Mouse (Mus musculus): Measurements from ENCODE around the gene Rapgef2. TPM values are rescaled to one million over a fixed set of nuclear protein-coding genes. Genes with fewer than 3 reads are reported as not detected.

Gene Rapgef2
- total and polyA plus RNA-seq, 2 experiments from 2014 or later = 9.6 to 56.9 TPM

DNA sequence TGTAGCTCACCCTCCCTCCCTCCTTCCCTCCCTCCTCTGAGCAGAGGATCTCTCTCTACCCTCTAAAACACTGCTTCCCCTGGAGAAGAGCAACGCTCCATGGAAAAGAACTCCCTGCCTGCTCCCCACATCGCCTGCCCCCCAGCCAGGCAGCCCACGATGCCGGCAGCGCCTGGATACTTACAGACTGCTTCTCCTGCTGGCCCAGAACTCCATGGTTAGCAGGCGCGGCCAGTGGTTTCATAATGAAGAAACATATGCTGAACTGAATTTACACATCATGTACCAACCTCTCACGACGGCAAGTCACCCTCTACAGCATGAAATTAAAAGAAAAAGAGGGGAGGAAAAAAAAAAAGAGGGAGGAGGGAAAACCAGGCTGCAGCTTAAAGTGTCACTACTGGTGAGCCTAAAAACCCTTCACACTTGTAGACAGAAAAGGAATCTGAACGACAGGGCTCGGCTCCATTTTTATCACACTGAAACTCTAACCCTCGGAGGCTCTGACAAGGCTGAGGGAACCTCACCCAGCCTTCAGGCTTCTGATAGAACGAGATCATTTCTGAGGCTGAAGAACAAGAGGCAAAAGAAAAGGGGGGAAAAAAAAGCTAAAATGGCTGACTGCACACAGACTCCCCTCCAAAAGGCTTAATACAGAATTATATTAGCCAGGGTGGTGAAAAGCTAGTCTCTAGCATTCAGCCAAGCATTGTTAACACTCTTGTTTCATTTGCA lies 141.5 kb downstream of the Rapgef2 start:
- 6% methylated on average over 13 of the region's 13 CpGs for WGBS
- peaks cover 18% of the 10 kb centered on the region; the same call in 1 of the 2 replicates for H3K4me1 ChIP-seq (ENCODE audit: insufficient read depth, low read length)
- ATAC-seq (ENCODE audit: low FRiP score) = peak; percentile 52

GRCm38 (mm10) chr3:79144085-79144484 lies 142.2 kb downstream of the Rapgef2 start:
- Histone ChIP-seq H3K9ac (replicated peaks; ENCODE audit: low read length, poor library complexity, severe bottlenecking) (peak overlapping the region; percentile 91), H3K4me1 (ENCODE audit: insufficient read depth, low read length) (peaks cover 18% of the 10 kb centered on the region; the same call in 1 of the 2 replicates), H3K27me3 (ENCODE audit: insufficient read depth, low read length) (no peaks in the 10 kb centered on the region), H3K36me3 (ENCODE audit: insufficient read depth, low read length) (no peaks in the 10 kb centered on the region), H3K4me3 (ENCODE audit: low read depth, low read length) (peak overlapping the region; percentile 56), H3K9me3 (ENCODE audit: low read length) (no peaks in the 10 kb centered on the region), H3K27ac (ENCODE audit: low read depth, low read length) (peak overlapping the region; percentile 98; the same call in 1 of the 2 replicates), H3K4me2 (ENCODE audit: low read depth, low read length, poor library complexity, severe bottlenecking) (peak overlapping the region; percentile 58)
- peak; percentile 54 for DNase-seq (ENCODE audit: low spot score)
- WGBS = 34% methylated on average over 6 of the region's 6 CpGs
- TF ChIP-seq CTCF (IDR thresholded peaks at IDR 0.05) = no peak
- ATAC-seq (ENCODE audit: low FRiP score) = no peak

More for the DNA sequence above, 141.5 kb downstream of the Rapgef2 start:
- no peak for TF ChIP-seq CTCF (IDR thresholded peaks at IDR 0.05)
- H3K36me3 ChIP-seq (ENCODE audit: insufficient read depth, low read length) = no peaks in the 10 kb centered on the region
- no peaks in the 10 kb centered on the region for H3K27me3 ChIP-seq (ENCODE audit: insufficient read depth, low read length)
- peak overlapping the region; percentile 91 for H3K9ac ChIP-seq (replicated peaks; ENCODE audit: low read length, poor library complexity, severe bottlenecking)
- peak; percentile 44 for DNase-seq (ENCODE audit: low spot score)
- peak overlapping the region; percentile 98 for H3K27ac ChIP-seq (ENCODE audit: low read depth, low read length)
- peak overlapping the region; percentile 56 for H3K4me3 ChIP-seq (ENCODE audit: low read depth, low read length)
- peak overlapping the region; percentile 58 for H3K4me2 ChIP-seq (ENCODE audit: low read depth, low read length, poor library complexity, severe bottlenecking)
- no peaks in the 10 kb centered on the region for H3K9me3 ChIP-seq (ENCODE audit: low read length)

DNA sequence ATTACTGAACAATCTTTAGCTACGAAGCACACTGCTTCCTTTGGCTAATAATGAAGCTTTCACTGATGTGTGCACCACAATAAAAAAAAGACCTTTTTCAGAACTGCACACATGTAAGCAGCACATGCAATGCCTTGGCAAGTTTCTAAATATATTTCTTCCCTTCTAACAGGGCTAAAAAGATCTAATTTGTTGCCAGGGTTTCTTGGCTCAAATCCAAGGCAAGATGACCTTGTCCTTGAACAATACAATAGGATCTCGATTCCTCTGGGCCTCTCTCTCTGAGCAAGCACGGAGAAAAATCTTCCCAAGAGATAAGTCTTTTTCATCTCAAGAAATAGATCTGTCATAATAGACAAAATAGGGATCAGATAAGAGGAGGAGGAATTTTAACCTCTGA lies 147.1 kb downstream of the Rapgef2 start:
- Histone ChIP-seq H3K9ac (replicated peaks; ENCODE audit: low read length, poor library complexity, severe bottlenecking) (no peak overlapping the region), H3K27ac (ENCODE audit: low read depth, low read length) (no peak overlapping the region), H3K27me3 (ENCODE audit: insufficient read depth, low read length) (no peaks in the 10 kb centered on the region), H3K4me3 (ENCODE audit: low read depth, low read length) (no peak overlapping the region), H3K9me3 (ENCODE audit: low read length) (no peaks in the 10 kb centered on the region), H3K4me2 (ENCODE audit: low read depth, low read length, poor library complexity, severe bottlenecking) (no peak overlapping the region), H3K4me1 (ENCODE audit: insufficient read depth, low read length) (peaks cover 18% of the 10 kb centered on the region; the same call in 1 of the 2 replicates), H3K36me3 (ENCODE audit: insufficient read depth, low read length) (no peaks in the 10 kb centered on the region)
- DNase-seq (ENCODE audit: low spot score) = peak; percentile 64
- WGBS = 19% methylated on average over 3 of the region's 3 CpGs
- TF ChIP-seq CTCF (IDR thresholded peaks at IDR 0.05) = no peak
- no peak for ATAC-seq (ENCODE audit: low FRiP score)

GRCm38 (mm10) chr3:79138601-79139000 lies 147.7 kb downstream of the Rapgef2 start:
- ATAC-seq (ENCODE audit: low FRiP score) (no peak), DNase-seq (ENCODE audit: low spot score) (no peak)
- H3K4me3 ChIP-seq (ENCODE audit: low read depth, low read length) = no peak overlapping the region
- H3K27ac ChIP-seq (ENCODE audit: low read depth, low read length) = no peak overlapping the region
- peaks cover 18% of the 10 kb centered on the region; the same call in 1 of the 2 replicates for H3K4me1 ChIP-seq (ENCODE audit: insufficient read depth, low read length)
- no peaks in the 10 kb centered on the region for H3K27me3 ChIP-seq (ENCODE audit: insufficient read depth, low read length)
- TF ChIP-seq CTCF (IDR thresholded peaks at IDR 0.05) = no peak
- H3K9ac ChIP-seq (replicated peaks; ENCODE audit: low read length, poor library complexity, severe bottlenecking) = no peak overlapping the region
- H3K9me3 ChIP-seq (ENCODE audit: low read length) = no peaks in the 10 kb centered on the region
- H3K36me3 ChIP-seq (ENCODE audit: insufficient read depth, low read length) = no peaks in the 10 kb centered on the region
- H3K4me2 ChIP-seq (ENCODE audit: low read depth, low read length, poor library complexity, severe bottlenecking) = no peak overlapping the region

DNA sequence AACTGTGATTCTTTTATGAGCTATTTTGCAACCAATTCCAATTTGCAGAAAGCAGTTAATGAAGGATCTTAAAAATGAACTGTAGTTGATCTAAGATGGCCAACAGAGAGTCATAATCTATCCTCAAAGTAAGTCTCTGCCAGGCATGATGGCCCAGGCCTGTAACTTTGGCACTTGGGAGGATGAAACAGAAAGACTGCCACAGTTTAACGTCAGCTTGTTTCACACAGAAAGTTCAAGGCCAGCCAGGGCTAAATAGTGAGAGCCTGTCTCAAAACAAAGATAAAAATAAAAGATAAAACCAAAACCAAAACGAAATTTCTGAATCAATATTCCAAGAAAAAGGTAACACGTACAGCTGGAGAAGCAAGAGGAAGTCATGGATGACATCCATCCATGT lies 155.3 kb downstream of the Rapgef2 start:
- Histone ChIP-seq H3K27ac (ENCODE audit: low read depth, low read length) (no peak overlapping the region), H3K4me3 (ENCODE audit: low read depth, low read length) (no peak overlapping the region), H3K4me1 (ENCODE audit: insufficient read depth, low read length) (no peaks in the 10 kb centered on the region; the same call in 1 of the 2 replicates), H3K27me3 (ENCODE audit: insufficient read depth, low read length) (no peaks in the 10 kb centered on the region), H3K36me3 (ENCODE audit: insufficient read depth, low read length) (no peaks in the 10 kb centered on the region), H3K4me2 (ENCODE audit: low read depth, low read length, poor library complexity, severe bottlenecking) (no peak overlapping the region), H3K9ac (replicated peaks; ENCODE audit: low read length, poor library complexity, severe bottlenecking) (no peak overlapping the region), H3K9me3 (ENCODE audit: low read length) (no peaks in the 10 kb centered on the region)
- TF ChIP-seq CTCF (IDR thresholded peaks at IDR 0.05) = no peak
- 82% methylated on average over 3 of the region's 3 CpGs for WGBS
- ATAC-seq (ENCODE audit: low FRiP score) (no peak), DNase-seq (ENCODE audit: low spot score) (no peak)

- no peak overlapping the region for H3K4me3 ChIP-seq (ENCODE audit: low read depth, low read length)
- no peak for ATAC-seq (ENCODE audit: low FRiP score)
- TF ChIP-seq CTCF (IDR thresholded peaks at IDR 0.05) = no peak
- no peaks in the 10 kb centered on the region for H3K27me3 ChIP-seq (ENCODE audit: insufficient read depth, low read length)
- H3K9me3 ChIP-seq (ENCODE audit: low read length) = no peaks in the 10 kb centered on the region
- H3K4me2 ChIP-seq (ENCODE audit: low read depth, low read length, poor library complexity, severe bottlenecking) = no peak overlapping the region
- no peaks in the 10 kb centered on the region; the same call in 1 of the 2 replicates for H3K4me1 ChIP-seq (ENCODE audit: insufficient read depth, low read length)
- no peak overlapping the region for H3K9ac ChIP-seq (replicated peaks; ENCODE audit: low read length, poor library complexity, severe bottlenecking)
- H3K36me3 ChIP-seq (ENCODE audit: insufficient read depth, low read length) = 0 out of 2 replicates have a peak, but pooled peaks cover 3% of the 10 kb centered on the region
- no peak for DNase-seq (ENCODE audit: low spot score)
- 57% methylated on average over 6 of the region's 6 CpGs for WGBS
- H3K27ac ChIP-seq (ENCODE audit: low read depth, low read length) = no peak overlapping the region
Measured at GRCm38 (mm10) chr3:79129044-79129600, 157.2 kb downstream of the Rapgef2 start.

Data from midbrain, postnatal 0 days (tissue).